18 mouse cellular contexts compared by ENCODE assay signal in genomic region chr3:127634984-127635349, GRCm38 (mm10). TPM values are rescaled to one million over a fixed set of nuclear protein-coding genes. Genes with fewer than 3 reads are reported as not detected.
DNase-seq lines count a peak whose midpoint lies in the region; ATAC-seq and TF ChIP-seq lines count a peak whose summit lies in the region.
"Had no signal": no experiment of that assay in that cellular context is flagged by ENCODE, and none has a peak within 500 bp of the region (broad histone marks: within the 10 kb centered on the region; RNA-seq: fewer than 3 reads in every experiment).

No protein-coding gene starts in this region.

- no peaks in the 10 kb centered on the region for H3K9me3 ChIP-seq in forebrain, embryonic 16.5 days (ENCODE audit: control insufficient read depth, low read length)
- no peaks in the 10 kb centered on the region for H3K9me3 ChIP-seq in hindbrain, postnatal 0 days (ENCODE audit: low read length)
- no peaks in the 10 kb centered on the region for H3K9me3 ChIP-seq in neural tube, embryonic 13.5 days
- H3K9me3 ChIP-seq: intestine, embryonic 15.5 days; limb, embryonic 15.5 days had no signal

- no peaks in the 10 kb centered on the region for H3K36me3 ChIP-seq in forebrain, embryonic 16.5 days (ENCODE audit: control insufficient read depth, insufficient read depth)
- no peaks in the 10 kb centered on the region for H3K36me3 ChIP-seq in hindbrain, postnatal 0 days (ENCODE audit: insufficient read depth, low read length)
- no peaks in the 10 kb centered on the region for H3K36me3 ChIP-seq in neural tube, embryonic 13.5 days
- H3K36me3 ChIP-seq: intestine, embryonic 15.5 days; limb, embryonic 15.5 days had no signal

- H3K27me3 ChIP-seq in forebrain, embryonic 16.5 days (replicated peaks; ENCODE audit: control insufficient read depth, insufficient read depth, low read length), result peaks cover 22% of the 10 kb centered on the region
- H3K27me3 ChIP-seq in hindbrain, postnatal 0 days (ENCODE audit: insufficient read depth, low read length), result peaks cover 73% of the 10 kb centered on the region
- H3K27me3 ChIP-seq in neural tube, embryonic 13.5 days, result peaks cover 87% of the 10 kb centered on the region
- H3K27me3 ChIP-seq: CH12.LX had no signal

- peak overlapping the region; percentile 76 for H3K4me2 ChIP-seq in forebrain, embryonic 16.5 days (ENCODE audit: low read length)
- peak overlapping the region; percentile 81 for H3K4me2 ChIP-seq in hindbrain, postnatal 0 days (ENCODE audit: low read depth, low read length)
- peak overlapping the region; percentile 92 for H3K4me2 ChIP-seq in neural tube, embryonic 13.5 days

- H3K4me3 ChIP-seq in forebrain, embryonic 16.5 days (replicated peaks; ENCODE audit: low read length), result peak overlapping the region; percentile 64
- H3K4me3 ChIP-seq in hindbrain, postnatal 0 days (ENCODE audit: low read length), result no peak overlapping the region
- H3K4me3 ChIP-seq in neural tube, embryonic 13.5 days, result peak overlapping the region; percentile 55

- peaks cover 38% of the 10 kb centered on the region for H3K4me1 ChIP-seq in forebrain, embryonic 16.5 days (replicated peaks; ENCODE audit: control insufficient read depth, insufficient read depth, low read length)
- H3K4me1 ChIP-seq in hindbrain, postnatal 0 days (ENCODE audit: insufficient read depth, low read length), result peaks cover 10% of the 10 kb centered on the region; the same call in 1 of the 2 replicates
- peaks cover 40% of the 10 kb centered on the region for H3K4me1 ChIP-seq in neural tube, embryonic 13.5 days (replicated peaks)

- TF ChIP-seq CTCF in hindbrain, postnatal 0 days (IDR thresholded peaks at IDR 0.05; ENCODE audit: low read depth), result no peak

- ATAC-seq in forebrain, embryonic 16.5 days, result no peak
- no peak for ATAC-seq in hindbrain, postnatal 0 days
- no peak for ATAC-seq in neural tube, embryonic 13.5 days (ENCODE audit: low read depth)

- peak overlapping the region; percentile 72; the same call in 1 of the 2 replicates for H3K9ac ChIP-seq in forebrain, embryonic 16.5 days (replicated peaks; ENCODE audit: low read depth, low read length)
- no peak overlapping the region for H3K9ac ChIP-seq in hindbrain, postnatal 0 days (replicated peaks; ENCODE audit: low read length)
- H3K9ac ChIP-seq in neural tube, embryonic 13.5 days, result no peak overlapping the region
- H3K9ac ChIP-seq: intestine, embryonic 15.5 days had no signal

- DNase-seq in embryo, embryonic 10.5 days (ENCODE audit: low spot score), result peak; percentile 61
- no peak for DNase-seq in embryo, embryonic 9.5 days (ENCODE audit: extremely low spot score)
- no peak for DNase-seq in hindbrain, postnatal 0 days (ENCODE audit: low spot score)
- DNase-seq in urinary bladder, postnatal 36 days (ENCODE audit: low spot score in 2 of 2), result no peak
- no peak for DNase-seq in layer of hippocampus, adult 9-11 months
- DNase-seq in thymus, postnatal 10 days (ENCODE audit: low spot score in 2 of 2), result no peak
- DNase-seq: adrenal gland, postnatal 25 days; heart, postnatal 14 days; kidney, postnatal 10 days; lung, adult 18-20 months had no signal

- WGBS in forebrain, embryonic 16.5 days, result 3% methylated on average over 3 of the region's 3 CpGs
- WGBS in hindbrain, postnatal 0 days, result 3% methylated on average over 3 of the region's 3 CpGs
- WGBS in neural tube, embryonic 13.5 days, result 6% methylated on average over 3 of the region's 3 CpGs

- H3K27ac ChIP-seq in forebrain, embryonic 16.5 days (ENCODE audit: low read length), result peak overlapping the region; percentile 93; the same call in 1 of the 2 replicates
- H3K27ac ChIP-seq in hindbrain, postnatal 0 days, result no peak overlapping the region
- H3K27ac ChIP-seq in neural tube, embryonic 13.5 days (replicated peaks), result 0 out of 2 replicates have a peak overlapping the region, but pooled peaks have one; percentile 79
- H3K27ac ChIP-seq: intestine, embryonic 15.5 days; limb, embryonic 15.5 days had no signal

RNA-seq across cellular contexts. Expression of gene Neurog2, which starts 2.0 kb away (rescaled TPM):
- 53.3 and 71.3 TPM in 2 replicates for polyA plus RNA-seq in forebrain, embryonic 16.5 days (2015; fragmentation: Nextera tagmentation; extraction: Ambion mirVana)
- 2.6 and 3.3 TPM in 2 replicates for total RNA-seq in hindbrain, postnatal 0 days (2014; rRNA removed)
- polyA plus RNA-seq in hindbrain, postnatal 0 days (2015; fragmentation: Nextera tagmentation; extraction: Ambion mirVana), result 0.85 and 1.1 TPM in 2 replicates
- 10.1 and 13.6 TPM in 2 replicates for polyA plus RNA-seq in neural tube, embryonic 13.5 days (2015; fragmentation: Nextera tagmentation; extraction: Ambion mirVana)
- total RNA-seq: adrenal gland, postnatal 25 days; CH12.LX; gastrocnemius, adult 18-20 months; heart, adult 8-10 months; heart, postnatal 14 days had no signal
- polyA plus RNA-seq: activated CD4-positive, CD25-positive, alpha-beta regulatory T cell, adult 4 months; intestine, embryonic 15.5 days; limb, embryonic 15.5 days had no signal
